Mouse (Mus musculus) kidney, adult 2 months (tissue): ENCODE data around the gene Sox5.

Experiments used
- CTCF ChIP-seq: fragments of 200-500 bp; conservative IDR thresholded peaks from 2 replicates; pipeline ENCODE4 v1.5.1; 2011; ENCODE audit warnings: low read depth, mild to moderate bottlenecking, control low read depth, low read length, moderate library complexity, mixed read lengths; ENCODE audit not compliant: insufficient read depth, insufficient read length
- POLR2A ChIP-seq: fragments of 200-500 bp; IDR thresholded peaks from one replicate; pipeline ENCODE4 v1.6.1; 2011; ENCODE audit warnings: low read depth, low read length, control low read depth

GRCm38 (mm10) chr6:144485578-144485977 lies 296.2 kb downstream of the Sox5 start:
- no peak for TF ChIP-seq CTCF
- TF ChIP-seq POLR2A: no peak
